Mouse (Mus musculus): ENCODE results near the gene Sept7.
"Not testable (repeated sequence)": the region's sequence is repeated elsewhere in the genome, so short reads cannot be mapped to it uniquely, and the experiment has no call there.

The Sept7 gene

DNA sequence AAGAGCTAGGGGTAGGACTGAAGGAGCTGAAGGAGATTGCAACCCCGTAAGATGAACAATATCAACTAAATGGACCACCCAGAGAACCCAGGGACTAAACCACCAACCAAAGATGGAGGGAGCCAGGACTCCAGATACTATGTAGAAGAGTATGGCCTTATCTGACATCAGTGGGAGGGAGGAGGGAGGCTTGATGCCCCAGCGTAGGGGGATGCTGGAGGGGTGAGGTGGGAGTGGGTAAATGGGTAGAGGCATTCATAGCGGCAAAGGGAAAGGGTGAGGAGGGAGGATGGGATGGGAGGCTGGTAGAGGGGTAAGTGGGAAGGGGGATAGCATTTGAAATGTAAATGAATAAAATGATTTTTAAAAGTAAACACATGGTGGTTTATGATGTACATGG, 8.2 kb downstream of the Sept7 start:
- DNase-seq (ENCODE audit: low spot score), result no peak

GRCm38 (mm10) chr9:25260979-25261378, 8.7 kb downstream of the Sept7 start:
- DNase-seq (ENCODE audit: low spot score), result no peak

- DNase-seq (ENCODE audit: low spot score), result no peak
Observed at GRCm38 (mm10) chr9:25262087-25262486, 9.8 kb downstream of the Sept7 start.

GRCm38 (mm10) chr9:25265795-25266194, 13.6 kb downstream of the Sept7 start:
- DNase-seq (ENCODE audit: low spot score), result no peak

- no peak for DNase-seq (ENCODE audit: low spot score)
Observed at GRCm38 (mm10) chr9:25267133-25267532, 14.9 kb downstream of the Sept7 start.

DNA sequence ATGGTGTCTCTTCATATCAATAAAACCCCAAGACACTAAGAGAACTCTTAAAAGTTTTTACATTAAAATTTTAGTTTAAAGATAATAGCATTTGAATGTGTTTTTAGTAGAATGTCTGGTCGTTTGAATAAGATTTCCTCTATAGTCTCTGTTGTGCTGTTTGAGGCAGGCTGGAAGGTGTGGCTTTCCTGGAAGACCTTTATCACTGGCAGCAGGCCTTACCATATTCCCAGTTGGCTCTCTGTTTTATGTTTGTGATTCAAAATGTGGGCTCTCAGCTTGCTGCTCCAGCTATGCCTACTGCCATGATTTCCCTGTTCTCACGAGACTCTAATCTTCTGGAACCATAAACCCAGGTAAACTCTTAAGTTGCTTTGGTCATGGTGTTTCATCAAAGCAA, 15.3 kb downstream of the Sept7 start:
- no peak for DNase-seq (ENCODE audit: low spot score)

DNA sequence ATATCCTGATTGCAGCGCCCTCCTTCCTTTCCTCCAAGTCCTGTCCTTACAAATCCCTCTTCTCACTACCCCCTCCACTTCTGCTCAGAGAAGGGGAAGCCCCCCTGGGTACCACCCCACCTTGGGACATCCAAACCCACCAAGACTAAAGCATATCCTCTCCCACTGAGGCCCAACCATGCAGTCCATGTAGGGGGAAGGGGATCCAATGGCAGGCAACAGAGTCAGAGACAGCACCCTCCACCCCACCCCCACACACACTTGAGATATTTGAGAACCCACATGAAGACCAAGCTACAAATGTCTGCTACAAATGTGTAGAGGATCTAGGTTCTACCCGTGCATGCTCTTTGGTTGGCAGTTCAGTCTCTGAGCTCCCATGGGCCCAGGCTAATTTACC, 19.7 kb downstream of the Sept7 start:
- DNase-seq (ENCODE audit: low spot score), result no peak

- DNase-seq (ENCODE audit: low spot score), result no peak
Observed at GRCm38 (mm10) chr9:25289796-25290195, 37.6 kb downstream of the Sept7 start.

DNA sequence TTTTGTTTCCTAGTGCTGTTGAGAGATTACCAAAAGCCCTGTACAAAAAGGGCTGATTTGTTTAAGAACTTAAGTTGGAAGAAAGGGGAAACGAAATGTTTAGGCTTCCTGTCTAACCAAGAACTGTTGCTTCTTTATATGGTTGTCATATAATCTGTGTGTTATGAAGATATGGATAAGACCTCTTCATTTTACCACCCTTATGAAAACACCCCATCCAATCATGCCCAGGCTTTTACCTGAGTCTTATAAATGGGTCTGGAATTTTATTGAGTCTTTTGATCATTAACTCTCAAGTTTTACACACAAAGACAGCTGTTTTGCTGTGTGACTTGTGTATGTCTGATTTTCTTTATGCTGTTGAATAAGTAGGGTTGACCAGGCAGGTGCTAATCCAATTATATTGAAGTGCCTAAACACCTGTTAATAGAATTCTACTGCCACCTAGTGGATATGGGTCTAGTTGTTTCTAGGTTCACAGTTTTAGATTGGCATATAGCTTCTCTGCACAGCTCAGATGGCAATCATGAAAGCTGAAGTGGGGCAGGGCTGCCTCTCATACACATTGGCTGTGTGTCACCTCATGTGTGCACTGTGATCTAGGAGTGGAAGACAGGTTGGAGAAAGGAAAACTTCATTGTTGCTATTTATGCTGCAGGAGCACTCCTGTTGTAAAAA, 57.4 kb downstream of the Sept7 start:
- DNase-seq (ENCODE audit: low spot score), result peak; percentile 80

GRCm38 (mm10) chr9:25314304-25314703, 62.1 kb downstream of the Sept7 start:
- DNase-seq (ENCODE audit: low spot score), result no peak

DNA sequence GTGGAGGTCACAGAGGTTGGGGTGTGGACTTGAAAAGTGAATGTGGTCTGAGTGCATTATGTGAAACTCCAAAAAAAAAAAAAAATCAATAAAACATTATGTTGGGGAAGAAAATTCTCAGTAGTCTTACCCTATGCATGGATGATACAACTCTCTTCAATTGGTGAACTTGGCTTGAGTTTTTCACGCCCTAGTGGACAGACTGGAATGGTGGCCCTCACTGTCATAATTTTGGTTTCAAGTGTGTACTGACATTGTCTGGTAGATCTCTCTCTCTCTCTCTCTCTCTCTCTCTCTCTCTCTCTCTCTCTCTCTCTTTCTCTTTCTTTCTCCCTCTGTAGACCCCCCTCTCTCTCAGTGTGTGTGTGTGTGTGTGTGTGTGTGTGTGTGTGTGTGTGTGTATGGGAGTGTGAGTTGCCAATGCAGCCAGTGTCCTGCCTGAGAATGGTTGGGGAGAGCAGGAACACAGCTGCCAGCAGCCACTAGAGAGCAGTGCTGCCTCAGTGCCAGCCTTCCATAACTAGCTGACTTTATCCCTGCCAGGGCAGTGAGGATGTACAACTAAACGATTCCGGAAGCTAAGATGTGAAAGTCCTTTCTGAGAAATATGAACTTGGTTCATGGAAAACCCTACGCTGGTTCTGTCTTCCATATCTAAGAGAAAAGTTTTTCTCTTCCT, 65.7 kb downstream of the Sept7 start:
- DNase-seq (ENCODE audit: low spot score), result peak; percentile 79

DNA sequence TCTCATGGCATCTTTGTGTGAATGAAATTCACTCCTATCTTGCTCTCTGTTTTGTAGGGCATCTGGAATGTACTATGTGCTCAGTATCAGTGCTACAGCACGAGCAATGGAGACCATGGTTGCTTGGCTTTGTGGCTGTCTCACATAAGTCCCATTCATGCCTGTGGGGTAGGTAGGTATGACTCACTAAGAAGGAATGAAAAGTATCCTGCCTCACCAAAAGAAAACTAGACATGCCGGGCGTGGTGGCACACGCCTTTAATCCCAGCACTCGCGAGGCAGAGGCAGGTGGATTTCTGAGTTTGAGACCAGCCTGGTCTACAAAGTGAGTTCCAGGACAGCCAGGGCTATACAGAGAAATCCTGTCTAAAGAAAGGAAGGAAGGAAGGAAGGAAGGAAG, 67.4 kb downstream of the Sept7 start:
- DNase-seq (ENCODE audit: low spot score), result not testable (repeated sequence)

DNA sequence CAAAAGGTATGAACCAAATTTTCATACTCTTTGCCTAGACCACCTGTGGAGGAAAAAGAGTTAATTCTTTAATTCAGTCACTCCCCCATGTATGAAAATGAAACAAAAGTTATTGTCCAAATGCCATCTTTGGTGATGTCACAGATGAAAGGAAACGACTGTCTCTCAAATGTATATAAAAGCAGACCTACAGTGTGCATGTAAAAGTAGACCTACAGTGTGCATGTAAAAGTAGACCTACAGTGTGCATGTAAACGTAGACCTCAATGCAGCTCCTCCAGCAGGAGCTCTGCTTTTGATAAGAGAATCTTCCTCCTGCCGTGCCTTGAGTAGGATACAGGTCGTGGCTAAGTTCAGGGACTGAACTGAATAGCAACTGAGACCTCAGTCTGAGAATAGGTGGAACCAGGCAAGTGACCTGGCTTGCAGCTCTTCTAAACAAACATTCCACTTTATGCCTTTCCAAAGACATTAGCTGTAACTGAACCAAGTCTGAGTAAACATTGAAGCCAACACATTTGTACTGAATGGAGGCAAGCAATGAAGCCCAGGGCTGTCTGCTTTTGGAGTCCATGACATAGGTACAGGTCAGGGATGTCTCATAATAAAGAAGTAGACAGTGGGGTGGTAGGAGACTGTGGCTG, 75.6 kb downstream of the Sept7 start:
- no peak for DNase-seq (ENCODE audit: low spot score)

- no peak for DNase-seq (ENCODE audit: low spot score)
Observed at GRCm38 (mm10) chr9:25328946-25329723, 76.9 kb downstream of the Sept7 start.

DNA sequence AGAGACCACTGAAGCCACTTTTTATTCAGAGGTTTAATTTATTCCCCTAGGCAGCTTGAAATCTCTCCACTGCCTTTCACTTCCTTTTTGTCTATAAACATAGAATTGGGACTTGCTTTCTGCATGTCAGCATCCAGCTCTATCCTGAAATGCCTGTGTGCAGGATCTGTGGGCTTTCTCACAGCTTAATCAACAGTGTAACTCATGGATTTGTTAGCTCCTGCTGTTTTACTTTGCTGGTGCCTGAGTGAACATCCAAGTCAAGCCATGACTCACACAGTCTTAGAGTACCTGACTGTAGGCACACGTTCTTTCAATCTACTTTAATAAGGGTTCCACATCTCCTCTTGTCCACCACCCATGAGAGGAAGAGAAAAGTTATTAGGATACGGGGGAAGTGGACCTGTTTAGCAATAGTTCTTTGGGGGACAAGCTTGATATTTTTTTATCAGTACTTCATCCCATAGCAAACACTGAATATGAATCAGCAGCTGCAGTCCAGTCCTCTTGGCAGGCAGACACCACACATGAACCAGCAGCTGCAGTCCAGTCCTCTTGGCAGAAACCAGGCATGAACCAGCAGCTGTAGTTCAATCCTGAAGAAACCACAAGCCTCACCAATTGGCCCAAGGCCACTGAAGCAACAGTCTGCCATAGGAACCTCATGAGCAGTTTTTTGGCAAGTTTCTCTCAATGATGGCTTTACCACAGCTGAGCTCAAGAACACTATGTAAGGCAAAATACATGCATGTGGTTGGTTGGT, 85.4 kb downstream of the Sept7 start:
- DNase-seq (ENCODE audit: low spot score), result peak; percentile 26

DNA sequence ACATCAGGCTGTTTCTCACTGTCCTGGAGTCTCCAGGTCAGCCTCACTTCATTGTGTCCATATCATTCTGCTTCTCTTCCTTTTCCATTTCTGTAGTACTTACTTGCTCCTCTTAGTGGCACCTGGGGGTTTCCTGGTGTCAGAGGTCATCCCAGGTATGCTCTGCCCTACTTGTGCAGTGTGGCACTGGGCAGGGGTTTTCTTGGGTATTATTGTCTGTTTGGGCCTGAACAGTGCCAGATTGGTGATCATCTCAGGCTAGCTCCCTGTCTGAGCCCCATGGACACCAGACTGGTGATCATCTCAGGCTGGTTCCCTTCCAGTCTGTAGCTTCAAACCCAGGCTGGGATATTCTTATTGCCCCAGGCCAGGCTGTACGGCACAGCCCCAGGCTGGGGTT, 88.2 kb downstream of the Sept7 start:
- DNase-seq (ENCODE audit: low spot score), result no peak

DNA sequence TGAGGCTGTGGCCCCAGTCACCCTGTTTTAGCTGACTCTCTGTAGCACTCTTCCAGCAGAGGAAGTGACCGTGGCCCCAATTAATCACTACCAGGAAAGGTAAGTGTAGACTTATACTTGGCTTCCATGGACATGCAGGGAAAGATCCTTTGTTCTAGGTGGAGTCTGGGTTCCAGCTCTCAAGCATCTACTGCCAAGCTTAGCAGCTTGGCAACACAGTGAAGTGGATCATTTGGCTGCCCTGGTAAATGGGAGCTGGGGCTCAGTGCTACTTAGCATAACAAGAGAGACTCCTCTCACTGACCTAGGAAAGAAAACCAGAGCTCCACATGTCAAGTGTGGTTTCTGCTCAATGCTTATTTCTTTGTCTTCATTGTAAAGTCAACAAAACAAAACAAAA, 101.5 kb downstream of the Sept7 start:
- DNase-seq (ENCODE audit: low spot score), result no peak

- peak; percentile 16 for DNase-seq (ENCODE audit: low spot score)
Observed at GRCm38 (mm10) chr9:25355806-25356205, 103.6 kb downstream of the Sept7 start.

DNA sequence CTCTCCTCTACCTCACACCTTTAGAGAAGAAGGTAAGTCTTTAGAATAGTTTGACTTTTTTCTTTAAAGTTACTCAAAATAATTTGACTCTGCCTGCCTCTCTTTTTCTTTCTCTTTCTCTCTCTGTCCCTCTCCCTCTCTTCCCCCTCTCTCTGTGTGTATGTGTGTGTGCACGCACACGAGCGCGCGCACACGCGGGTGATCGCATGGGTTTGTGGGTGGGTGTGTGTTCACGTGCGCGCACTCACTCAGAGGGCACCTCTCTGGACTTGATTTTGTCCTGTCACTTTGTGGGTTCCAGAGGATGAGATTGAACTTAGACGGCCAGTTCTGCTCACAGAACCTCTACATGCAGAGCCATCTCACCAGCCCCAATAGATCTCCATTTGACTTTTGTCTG, 105.3 kb downstream of the Sept7 start:
- no peak for DNase-seq (ENCODE audit: low spot score)

GRCm38 (mm10) chr9:25358018-25358417, 105.8 kb downstream of the Sept7 start:
- DNase-seq (ENCODE audit: low spot score), result no peak

Data from adipocyte (in vitro differentiated cells).